Mouse (Mus musculus) myocyte (in vitro differentiated cells): ENCODE measurements around the gene 8030411F24Rik. TPM values are rescaled to one million over a fixed set of nuclear protein-coding genes. Genes with fewer than 3 reads are reported as not detected.

Experiments
- H3K27me3 ChIP-seq: one replicate; pipeline ENCODE4 v1.6.1; 2011; ENCODE audit not compliant: control insufficient read depth, insufficient read depth, insufficient read length
- H3K36me3 ChIP-seq: one replicate; pipeline ENCODE4 v1.6.1; 2011; ENCODE audit not compliant: control insufficient read depth, insufficient read depth
- H3K4me2 ChIP-seq: one replicate; pipeline ENCODE4 v1.6.1; 2011; ENCODE audit warnings: low read depth, control low read depth
- H3K4me3 ChIP-seq: one replicate; pipeline ENCODE4 v1.5.1; 2011; ENCODE audit warnings: mild to moderate bottlenecking, control low read depth, moderate library complexity
- H3K79me2 ChIP-seq: one replicate; pipeline ENCODE4 v1.6.1; 2011; ENCODE audit not compliant: control insufficient read depth, insufficient read depth
- H3ac ChIP-seq: one replicate; pipeline ENCODE4 v1.6.1; 2011; ENCODE audit not compliant: control insufficient read depth, insufficient read length
- CEBPB ChIP-seq: IDR thresholded peaks from 2 replicates; pipeline ENCODE4 v1.6.1; 2011; ENCODE audit warnings: mild to moderate bottlenecking, moderate library complexity; ENCODE audit not compliant: poor library complexity, insufficient read depth, severe bottlenecking
- E2F4 ChIP-seq: IDR thresholded peaks from one replicate; pipeline ENCODE4 v1.6.1; 2011; ENCODE audit warnings: mild to moderate bottlenecking, control low read depth, moderate library complexity; ENCODE audit not compliant: insufficient read depth
- MAX ChIP-seq: IDR thresholded peaks from one replicate; pipeline ENCODE4 v1.6.1; 2011; ENCODE audit warnings: low read depth, mild to moderate bottlenecking, control low read depth
- MYOD1 ChIP-seq, 3 experiments: IDR thresholded peaks; one replicate each; pipeline ENCODE4 v1.6.1; 2011; ENCODE audit warnings: control low read depth in 2 of 3, low read depth in 2 of 3, mild to moderate bottlenecking in 2 of 3, moderate library complexity in 1 of 3; ENCODE audit not compliant: insufficient read length in 2 of 3, control insufficient read depth in 1 of 3
- MYOG ChIP-seq, 3 experiments: IDR thresholded peaks; one replicate each; pipeline ENCODE4 v1.6.1; 2011; ENCODE audit warnings: control low read depth in 2 of 3, low read depth in 2 of 3, mild to moderate bottlenecking in 2 of 3; ENCODE audit not compliant: insufficient read length in 2 of 3, control insufficient read depth in 1 of 3, insufficient read depth in 1 of 3
- POLR2A ChIP-seq: IDR thresholded peaks from one replicate; pipeline ENCODE4 v1.6.1; 2011; ENCODE audit warnings: low read depth, mild to moderate bottlenecking, control low read depth, moderate library complexity; ENCODE audit not compliant: insufficient read length
- POLR2AphosphoS2 ChIP-seq: IDR thresholded peaks from one replicate; pipeline ENCODE4 v1.6.1; 2011; ENCODE audit warnings: low read depth, control low read depth; ENCODE audit not compliant: insufficient read length
- REST ChIP-seq: IDR thresholded peaks from one replicate; pipeline ENCODE4 v1.6.1; 2011; ENCODE audit warnings: mild to moderate bottlenecking, control low read depth, moderate library complexity; ENCODE audit not compliant: insufficient read depth, insufficient read length
- SRF ChIP-seq: IDR thresholded peaks from one replicate; pipeline ENCODE4 v1.6.1; 2011; ENCODE audit warnings: low read depth; ENCODE audit not compliant: control insufficient read depth, insufficient read length
- TCF12 ChIP-seq: IDR thresholded peaks from one replicate; pipeline ENCODE4 v1.6.1; 2011; ENCODE audit warnings: mild to moderate bottlenecking, control low read depth; ENCODE audit not compliant: poor library complexity, insufficient read depth, severe bottlenecking
- TCF3 ChIP-seq: IDR thresholded peaks from one replicate; pipeline ENCODE4 v1.6.1; 2011; ENCODE audit warnings: low read depth, control low read depth; ENCODE audit not compliant: insufficient read length
- USF1 ChIP-seq: IDR thresholded peaks from one replicate; pipeline ENCODE4 v1.6.1; 2011; ENCODE audit warnings: low read depth, mild to moderate bottlenecking, control low read depth, moderate library complexity
- polyA plus RNA-seq: library from polyadenylated mRNA; unstranded; fragments of >200 nt; fragmentation: generic; extraction: Trizol; gene quantifications from one replicate; pipeline ENCODE4 v1.2.1, GENCODE M21; 2012; ENCODE audit warnings: missing spikeins

Gene 8030411F24Rik
- polyA plus RNA-seq, 1 experiment, result not detected

DNA sequence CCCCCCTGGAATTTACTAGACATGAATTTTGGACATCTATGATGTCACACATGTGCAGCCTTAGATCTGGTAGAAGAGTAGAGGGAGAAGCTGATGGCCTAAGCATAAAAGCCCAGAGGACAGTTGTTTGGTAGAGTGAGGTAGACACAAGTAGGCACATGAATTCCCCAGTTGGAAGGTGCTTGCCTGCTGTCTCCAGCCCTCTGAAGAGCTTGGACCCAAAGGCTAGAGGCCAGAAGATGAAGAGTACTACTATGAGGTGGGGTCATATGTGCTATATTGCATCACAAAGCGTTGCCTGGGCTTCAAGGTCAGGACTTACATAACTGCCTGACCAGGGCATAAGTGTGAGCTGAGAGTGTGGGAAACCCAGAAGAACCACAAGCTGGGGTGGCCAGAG, 16.7 kb downstream of the 8030411F24Rik start, which contains the start of gene Cst8:
TSS of gene Cst8 (plus strand) at position 301 of the 400 bp plus-strand sequence.
- Histone ChIP-seq H3ac (no peak within 1 kb of the TSS), H3K4me3 (no peak within 1 kb of the TSS), H3K36me3 (no peaks in the 10 kb centered on the region), H3K27me3 (no peaks in the 10 kb centered on the region), H3K4me2 (no peak within 1 kb of the TSS), H3K79me2 (no peaks in the 10 kb centered on the region)
- TF ChIP-seq CEBPB (no peak), E2F4 (no peak), TCF3 (no peak), POLR2AphosphoS2 (no peak), MAX (no peak), REST (no peak), USF1 (no peak), SRF (no peak), TCF12 (no peak), MYOG (IDR thresholded peaks at IDR 0.05; ENCODE audit: control insufficient read depth in 1 of 3, insufficient read depth in 1 of 3, insufficient read length in 2 of 3, low read depth in 2 of 3) (no peak), MYOD1 (IDR thresholded peaks at IDR 0.05; ENCODE audit: control insufficient read depth in 1 of 3, insufficient read length in 2 of 3, low read depth in 2 of 3) (no peak), POLR2A (no peak)

DNA sequence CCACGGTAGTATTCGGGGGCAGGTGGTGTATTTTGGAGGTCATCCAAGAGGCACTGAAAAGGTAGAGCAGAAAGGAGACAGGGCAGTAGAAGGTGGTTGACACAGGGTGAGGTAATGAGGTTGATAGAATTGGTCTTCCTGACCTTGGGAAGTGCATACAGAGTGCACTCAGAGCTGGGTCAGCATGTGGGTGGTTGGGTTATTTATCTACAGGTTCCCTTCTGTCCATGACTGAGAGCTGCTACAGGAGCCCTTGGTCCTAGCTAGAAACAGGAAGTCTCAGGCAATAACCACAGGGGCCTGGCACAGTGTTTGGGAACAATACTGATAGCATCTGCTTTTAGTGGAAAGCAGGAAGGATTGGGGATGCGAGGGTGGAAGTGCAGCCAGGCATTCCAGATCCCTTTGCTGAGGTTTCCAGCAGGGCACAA, 19.7 kb downstream of the 8030411F24Rik start:
- no peak overlapping the region for H3ac ChIP-seq
- no peak overlapping the region for H3K4me2 ChIP-seq
- no peak for TF ChIP-seq MYOG (IDR thresholded peaks at IDR 0.05; ENCODE audit: control insufficient read depth in 1 of 3, insufficient read depth in 1 of 3, insufficient read length in 2 of 3, low read depth in 2 of 3)
- TF ChIP-seq MAX, result no peak
- no peak for TF ChIP-seq POLR2AphosphoS2

GRCm38 (mm10) chr2:148806696-148807095, 24.9 kb downstream of the 8030411F24Rik start:
- Histone ChIP-seq H3K4me2 (no peak overlapping the region), H3K36me3 (no peaks in the 10 kb centered on the region), H3ac (no peak overlapping the region), H3K27me3 (no peaks in the 10 kb centered on the region), H3K79me2 (no peaks in the 10 kb centered on the region), H3K4me3 (no peak overlapping the region)
- TF ChIP-seq USF1 (no peak), SRF (no peak), REST (no peak), TCF12 (no peak)

More for the DNA sequence above, 19.7 kb downstream of the 8030411F24Rik start:
- Histone ChIP-seq H3K4me3 (no peak overlapping the region), H3K36me3 (no peaks in the 10 kb centered on the region), H3K79me2 (no peaks in the 10 kb centered on the region), H3K27me3 (no peaks in the 10 kb centered on the region)

GRCm38 (mm10) chr2:148819909-148820308, 38.1 kb downstream of the 8030411F24Rik start, which contains the start of gene Cst13:
TSS of gene Cst13 (plus strand) at chr2:148820081.
- H3K27me3 ChIP-seq, result no peaks in the 10 kb centered on the region

DNA sequence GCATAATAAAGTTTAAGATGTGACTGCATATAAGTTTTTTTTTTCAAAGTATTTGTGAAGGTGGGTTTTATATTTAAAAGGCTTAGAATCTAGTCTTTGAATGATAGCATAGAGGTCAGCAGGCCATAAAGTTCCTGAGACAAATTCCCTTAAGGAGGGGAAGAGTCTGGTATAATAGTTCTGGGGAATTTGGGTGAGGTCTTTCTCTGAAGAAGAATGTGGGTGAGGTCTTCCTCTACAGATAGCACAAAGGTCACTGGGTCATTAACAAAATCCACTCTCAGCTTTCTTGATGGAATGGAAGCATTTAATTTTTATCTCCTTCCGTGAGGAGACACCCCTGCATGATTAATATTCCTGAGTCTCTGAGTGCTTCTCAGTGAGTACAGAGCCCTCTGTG, 44.2 kb downstream of the 8030411F24Rik start:
- no peak overlapping the region for H3K4me3 ChIP-seq
- no peak overlapping the region for H3K4me2 ChIP-seq
- TF ChIP-seq SRF (no peak), TCF12 (no peak), CEBPB (no peak), MYOG (IDR thresholded peaks at IDR 0.05; ENCODE audit: control insufficient read depth in 1 of 3, insufficient read depth in 1 of 3, insufficient read length in 2 of 3, low read depth in 2 of 3) (no peak), POLR2AphosphoS2 (no peak), MAX (no peak), POLR2A (no peak), REST (no peak), MYOD1 (IDR thresholded peaks at IDR 0.05; ENCODE audit: control insufficient read depth in 1 of 3, insufficient read length in 2 of 3, low read depth in 2 of 3) (no peak), E2F4 (no peak), USF1 (no peak), TCF3 (no peak)
- H3K79me2 ChIP-seq, result no peaks in the 10 kb centered on the region
- no peaks in the 10 kb centered on the region for H3K36me3 ChIP-seq
- no peaks in the 10 kb centered on the region for H3K27me3 ChIP-seq
- H3ac ChIP-seq, result no peak overlapping the region

More at GRCm38 (mm10) chr2:148819909-148820308, 38.1 kb downstream of the 8030411F24Rik start, which contains the start of gene Cst13:
- H3ac ChIP-seq, result no peak within 1 kb of the TSS
- no peaks in the 10 kb centered on the region for H3K36me3 ChIP-seq
- H3K4me2 ChIP-seq, result no peak within 1 kb of the TSS
- TF ChIP-seq E2F4, result no peak
- no peak for TF ChIP-seq TCF12
- no peak for TF ChIP-seq USF1
- no peak for TF ChIP-seq SRF
- TF ChIP-seq MYOD1 (IDR thresholded peaks at IDR 0.05; ENCODE audit: control insufficient read depth in 1 of 3, insufficient read length in 2 of 3, low read depth in 2 of 3), result no peak
- no peak for TF ChIP-seq MYOG (IDR thresholded peaks at IDR 0.05; ENCODE audit: control insufficient read depth in 1 of 3, insufficient read depth in 1 of 3, insufficient read length in 2 of 3, low read depth in 2 of 3)
- TF ChIP-seq POLR2AphosphoS2, result no peak
- no peak for TF ChIP-seq REST
- no peak for TF ChIP-seq MAX
- no peaks in the 10 kb centered on the region for H3K79me2 ChIP-seq
- no peak within 1 kb of the TSS for H3K4me3 ChIP-seq
